Mouse (Mus musculus) lung, postnatal 36 days (tissue): ENCODE measurements around the gene Adamts14.

Experiments
- DNase-seq: peaks from one replicate; pipeline ENCODE4 v3.0.0; 2022; ENCODE audit warnings: mixed read lengths

Gene Adamts14

DNA sequence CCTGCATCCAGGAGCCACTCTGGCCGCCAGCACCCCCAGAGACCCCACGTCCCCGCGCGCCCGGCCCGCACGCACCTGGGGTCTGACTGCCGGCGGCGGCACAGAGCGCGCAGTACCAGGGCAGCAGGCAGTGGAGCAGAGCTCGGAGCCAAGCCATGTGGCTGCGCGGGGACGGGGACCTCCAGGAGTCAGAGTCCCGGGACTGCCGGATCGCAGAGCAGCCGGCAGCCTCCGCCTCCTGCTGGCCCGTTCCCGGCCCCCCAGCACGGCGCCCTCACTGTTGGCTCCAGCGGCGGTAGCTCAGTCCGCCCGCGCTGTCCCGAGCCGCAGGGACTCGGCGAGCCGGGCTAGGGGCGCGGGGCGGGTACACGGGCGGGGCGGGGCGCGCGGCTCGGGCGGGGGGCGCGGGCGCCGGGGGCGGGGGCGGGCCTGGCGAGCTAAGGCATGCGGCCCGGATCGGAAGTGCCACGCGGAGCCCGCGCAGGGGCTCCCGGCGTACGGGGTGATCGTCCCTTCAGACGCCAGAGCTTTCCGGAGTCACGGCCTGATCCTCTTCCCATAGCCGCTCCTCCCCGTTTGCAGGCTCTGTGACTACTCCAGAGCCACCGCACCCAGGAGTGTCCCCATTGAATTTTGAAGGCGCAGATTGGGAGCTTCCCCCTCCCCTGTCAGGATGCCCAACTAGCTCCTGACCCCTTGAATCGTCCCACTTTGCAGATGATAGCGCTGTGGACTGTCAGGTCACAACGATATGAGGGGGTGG is at the start of gene Adamts14:
Gene Adamts14 (minus strand): TSS at position 358 of the 763 bp plus-strand sequence.
- DNase-seq: no peak

DNA sequence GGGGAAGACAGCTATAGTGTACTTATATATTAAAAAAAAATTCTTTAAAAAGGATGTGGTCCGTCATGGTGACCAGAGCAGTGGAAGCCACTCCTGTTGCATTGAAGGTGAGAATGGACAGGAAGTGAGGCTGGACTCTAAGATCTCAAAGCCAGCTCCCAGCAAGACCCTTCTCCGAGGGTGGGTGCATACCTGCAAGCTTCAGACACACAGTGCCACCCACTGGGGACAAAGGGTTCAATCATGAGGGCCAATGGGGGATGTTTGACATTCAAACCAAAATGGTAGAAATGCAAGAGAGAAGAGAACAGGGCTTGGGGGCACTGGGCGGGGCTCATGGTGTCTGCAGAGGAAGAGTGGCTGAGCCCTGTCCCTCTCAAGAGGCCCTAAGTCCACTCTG is 45.3 kb upstream of the Adamts14 start:
- DNase-seq: no peak

DNA sequence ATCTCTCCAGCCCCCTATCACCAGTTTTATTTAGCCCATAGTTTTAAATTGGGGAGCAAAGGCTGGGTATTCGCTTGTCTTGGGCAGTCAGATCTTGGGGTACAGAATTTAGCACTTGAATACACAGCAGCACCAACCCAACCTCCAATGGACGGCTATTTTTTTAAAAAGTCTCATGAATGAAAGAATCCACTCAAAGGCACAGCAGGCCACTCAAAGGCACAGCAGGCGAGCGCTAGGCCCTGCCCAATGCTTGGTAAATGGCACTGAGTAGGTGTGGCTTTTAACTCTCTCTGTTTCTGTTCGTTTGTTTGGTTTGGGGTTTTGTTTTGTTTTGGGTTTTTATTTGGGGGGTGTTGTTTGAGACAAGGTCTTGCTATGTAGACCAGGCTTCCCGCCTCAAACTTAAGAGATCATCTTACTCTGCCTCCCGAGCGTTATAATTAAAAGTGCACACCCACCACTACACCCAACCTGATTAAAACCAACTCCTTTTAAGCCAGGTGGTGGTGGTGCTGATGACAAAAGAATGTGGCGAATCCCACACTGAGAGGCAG is 42.2 kb upstream of the Adamts14 start:
- no peak for DNase-seq

DNA sequence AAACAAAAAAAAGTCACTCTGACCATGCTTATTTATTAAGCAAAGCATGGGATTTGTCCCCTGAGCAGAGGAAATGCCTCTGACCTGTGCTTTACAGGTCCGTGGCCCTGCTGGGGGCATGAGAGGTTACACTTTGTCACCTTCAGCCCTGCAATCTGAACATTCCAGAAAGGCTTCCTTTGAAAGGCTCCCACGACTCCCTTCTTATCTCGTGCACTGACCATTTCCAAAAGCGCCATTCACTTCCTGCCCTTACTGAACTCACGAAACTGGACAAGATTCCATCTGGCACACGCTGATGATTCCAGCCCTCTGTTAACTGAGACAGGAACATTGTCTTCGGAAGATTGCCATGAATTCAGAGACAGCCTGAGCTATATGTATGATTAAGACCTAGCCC is 40.5 kb upstream of the Adamts14 start:
- DNase-seq: peak; percentile 33

DNA sequence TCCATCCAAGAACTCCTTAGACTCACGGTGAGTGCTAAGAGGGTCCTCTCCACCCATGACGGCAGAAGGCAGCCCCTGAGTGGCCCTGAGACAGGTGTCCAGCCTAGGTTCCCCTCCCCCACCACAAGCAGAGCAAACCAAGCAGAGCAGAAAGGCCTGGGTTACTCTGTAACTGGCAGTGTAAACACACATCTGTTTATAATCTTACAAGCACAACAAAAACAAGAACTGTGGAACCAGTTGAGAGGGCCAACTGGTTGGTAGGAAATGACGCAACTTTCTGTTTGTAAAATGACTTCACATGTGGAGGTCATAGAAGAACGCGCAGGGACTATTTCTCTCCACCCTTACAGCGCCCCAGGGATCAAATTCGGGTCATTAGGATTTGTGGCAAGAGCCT is 39.5 kb upstream of the Adamts14 start:
- peak; percentile 53 for DNase-seq

DNA sequence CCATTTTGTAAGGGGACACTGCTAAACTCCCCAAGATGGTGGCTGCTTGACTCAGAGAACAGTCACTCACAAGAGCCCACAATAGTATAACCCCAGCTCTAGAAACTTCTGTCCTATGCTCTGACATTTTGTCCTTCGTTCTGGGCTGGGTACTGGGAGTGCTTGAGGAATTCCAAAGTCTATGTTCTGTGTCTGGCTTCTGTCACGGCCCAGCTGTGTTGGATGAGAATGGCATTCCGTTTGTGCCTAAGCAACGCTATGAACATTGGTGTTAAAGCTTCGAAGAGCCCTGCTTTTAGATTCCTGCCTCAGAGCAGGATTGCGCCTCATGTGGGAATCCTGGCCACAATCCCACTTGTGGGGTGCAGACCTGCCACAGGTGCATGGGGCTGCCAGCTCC is 38.9 kb upstream of the Adamts14 start:
- peak; percentile 29 for DNase-seq

DNA sequence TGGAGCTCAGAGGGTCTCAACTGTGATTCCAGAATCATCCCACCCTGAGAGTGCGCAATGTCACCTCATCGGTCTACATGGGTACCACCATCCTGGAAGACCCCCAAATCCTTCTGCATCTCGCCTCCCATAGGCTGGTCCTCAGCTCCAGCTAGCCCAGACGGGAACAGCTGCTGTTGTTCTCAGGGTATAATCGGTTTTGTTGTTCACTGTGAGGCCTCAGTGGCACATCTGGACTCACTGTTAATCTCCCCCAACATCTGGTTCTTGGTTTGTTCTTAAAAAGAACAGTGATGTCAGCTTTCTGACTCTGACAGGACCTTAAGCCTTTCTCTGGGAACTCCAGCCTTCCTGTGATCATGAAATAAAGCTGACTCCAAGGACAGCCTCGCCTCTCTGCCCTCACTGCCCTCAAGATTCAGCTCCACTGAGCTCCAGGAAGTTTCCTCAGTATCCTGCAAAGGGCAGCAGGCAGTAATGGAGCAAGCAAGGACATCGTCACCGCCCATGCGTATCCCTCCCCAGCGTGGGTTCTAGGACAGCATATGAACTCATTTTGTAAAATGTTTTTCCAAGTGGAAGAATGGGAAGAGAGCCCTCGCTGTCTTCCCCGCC is 35.6 kb upstream of the Adamts14 start:
- DNase-seq: peak; percentile 26

DNA sequence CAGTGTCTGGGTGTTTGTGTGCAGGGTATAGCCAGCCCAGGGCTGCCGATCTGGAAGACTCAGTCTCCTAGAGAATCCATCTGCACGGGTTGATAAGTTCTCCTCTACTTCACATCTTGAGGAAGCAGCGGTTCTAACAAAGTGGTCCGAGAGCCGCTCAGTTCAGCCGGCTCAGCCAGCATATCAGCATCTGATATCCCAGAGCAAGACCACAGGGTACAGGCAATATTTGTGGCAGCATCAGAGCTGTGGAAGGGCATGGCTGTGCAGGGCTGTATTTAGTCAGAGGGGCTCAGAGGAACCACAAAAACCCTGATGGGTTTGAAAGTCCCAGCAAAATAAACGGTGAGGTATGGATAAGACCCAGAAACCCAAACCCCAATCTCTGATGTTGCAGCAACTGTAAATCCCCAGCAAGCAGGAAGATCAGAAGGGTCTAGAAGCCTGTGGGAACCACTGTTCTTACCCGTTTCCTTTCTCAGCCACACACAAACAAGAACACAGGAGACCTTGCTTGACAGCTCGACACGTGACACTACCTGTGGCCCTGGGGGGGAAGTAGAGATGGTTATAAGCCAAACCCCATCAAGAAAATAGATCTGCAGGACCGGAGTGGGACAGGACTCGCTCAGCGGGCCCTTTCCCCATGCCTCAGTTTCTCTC is 32.8 kb upstream of the Adamts14 start:
- no peak for DNase-seq

DNA sequence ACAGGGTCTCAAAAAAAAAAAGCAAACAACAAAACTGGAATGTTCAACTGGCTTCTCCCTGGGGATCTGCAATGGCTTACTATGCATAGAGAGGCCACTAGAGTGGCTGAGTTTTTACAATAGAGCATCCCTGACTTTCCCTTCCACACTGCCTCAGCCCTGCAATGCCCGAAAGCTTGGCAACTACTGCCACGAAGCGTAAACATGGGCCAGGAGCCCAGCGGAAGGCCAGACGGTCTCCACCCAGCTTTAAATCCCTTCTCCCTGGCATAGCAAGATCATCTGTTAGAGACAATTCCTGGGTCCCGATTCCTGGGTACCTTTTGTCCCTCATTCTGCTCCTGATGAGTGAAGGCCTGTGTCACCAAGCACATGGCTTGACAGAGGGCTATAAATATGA is 30.8 kb upstream of the Adamts14 start:
- peak; percentile 68 for DNase-seq

DNA sequence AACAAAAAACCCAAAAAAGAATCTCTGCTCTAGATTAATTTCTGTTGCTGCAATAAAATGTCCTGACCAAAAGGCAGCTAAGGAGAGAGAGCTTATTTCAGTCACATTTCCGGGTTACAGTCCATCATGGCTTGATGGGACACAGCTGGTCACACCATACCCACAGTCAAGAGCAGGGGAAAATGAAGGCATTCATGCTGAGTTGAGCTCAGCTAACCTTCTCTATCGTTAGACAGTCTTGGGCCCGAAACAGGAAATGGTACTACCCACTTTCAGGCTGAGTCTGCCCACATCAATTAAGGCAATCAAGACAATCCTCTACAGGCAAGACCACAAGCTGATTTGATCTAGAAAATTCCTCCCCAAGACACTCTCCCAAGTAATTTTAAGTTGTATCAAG is 27.8 kb upstream of the Adamts14 start:
- DNase-seq: peak; percentile 37

DNA sequence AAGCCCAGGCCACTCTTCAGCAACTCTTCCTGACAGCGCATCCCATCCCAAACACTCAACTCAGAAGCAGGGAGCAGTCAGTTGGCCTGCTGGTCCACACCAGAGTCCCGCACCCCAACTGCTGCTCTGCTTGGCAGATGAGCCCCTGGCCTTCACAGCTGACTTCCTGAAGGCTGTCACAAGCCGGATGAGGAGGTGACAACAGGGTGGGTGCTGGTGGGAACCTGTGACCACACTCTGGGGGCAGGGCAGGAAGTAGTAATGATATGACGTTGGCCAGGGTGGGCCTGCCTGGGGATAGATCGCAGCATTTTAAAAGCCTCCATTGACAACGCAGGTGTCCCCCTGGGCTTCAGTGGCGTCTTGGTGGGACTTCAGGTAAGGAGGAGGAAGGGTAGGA is 24.2 kb upstream of the Adamts14 start, which contains the start of gene Prf1:
Gene Prf1 (plus strand): TSS at position 357 of the 400 bp plus-strand sequence.
- DNase-seq: peak; percentile 31

DNA sequence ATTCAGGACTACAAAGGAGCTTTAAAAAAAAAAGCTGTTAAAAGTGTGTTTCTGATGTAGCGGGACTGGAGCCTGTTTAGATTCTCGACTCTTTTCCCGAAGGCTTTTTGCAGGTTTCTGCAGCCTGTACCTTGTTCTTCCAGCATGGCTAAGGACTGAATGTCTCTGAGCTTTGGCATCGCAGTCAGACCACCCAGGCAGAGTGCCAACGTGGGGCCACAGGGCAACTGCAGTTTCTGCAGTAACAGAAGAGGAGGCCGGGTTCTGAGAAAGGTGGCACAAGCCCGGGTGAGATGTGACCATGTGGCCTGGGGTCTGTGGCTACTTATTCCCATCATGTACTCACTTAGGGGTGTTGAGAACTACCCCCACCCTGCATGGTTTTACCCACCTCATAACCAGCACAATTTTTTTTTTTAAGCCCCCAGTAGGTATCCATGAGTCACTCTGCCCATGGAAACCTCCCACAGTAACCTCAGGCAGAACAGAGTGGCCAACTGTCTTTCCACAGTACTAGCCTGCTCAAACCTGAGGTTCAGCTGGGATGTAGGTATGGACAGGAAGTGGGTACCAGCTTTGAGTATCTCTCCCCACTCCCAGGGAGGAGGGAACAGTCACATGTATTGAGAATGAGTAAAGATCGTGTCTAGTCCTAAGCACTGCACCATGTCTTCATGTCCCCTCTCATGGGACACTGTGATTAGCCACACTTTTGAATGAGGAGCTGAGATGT is 23.6 kb upstream of the Adamts14 start:
- DNase-seq: no peak

DNA sequence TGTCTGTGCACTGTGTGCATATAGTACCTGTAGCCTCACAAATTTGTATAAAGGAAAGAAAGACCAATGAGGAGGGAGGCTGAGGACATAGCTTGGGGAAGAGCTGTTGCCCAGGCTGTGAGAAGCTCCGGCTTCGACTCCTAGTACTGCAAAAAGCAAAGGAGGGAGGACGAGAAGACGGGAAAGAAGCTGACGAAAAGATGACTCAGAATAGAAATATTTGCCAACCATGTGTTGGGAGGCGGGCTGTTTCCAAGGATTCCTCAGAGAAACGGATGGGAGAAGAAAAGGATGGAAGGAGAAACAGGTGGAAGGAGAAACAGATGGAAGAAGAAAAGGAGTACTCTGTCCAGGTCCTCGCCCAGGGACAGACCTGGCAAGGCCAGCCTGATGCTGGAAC is 21.0 kb upstream of the Adamts14 start:
- DNase-seq: no peak

DNA sequence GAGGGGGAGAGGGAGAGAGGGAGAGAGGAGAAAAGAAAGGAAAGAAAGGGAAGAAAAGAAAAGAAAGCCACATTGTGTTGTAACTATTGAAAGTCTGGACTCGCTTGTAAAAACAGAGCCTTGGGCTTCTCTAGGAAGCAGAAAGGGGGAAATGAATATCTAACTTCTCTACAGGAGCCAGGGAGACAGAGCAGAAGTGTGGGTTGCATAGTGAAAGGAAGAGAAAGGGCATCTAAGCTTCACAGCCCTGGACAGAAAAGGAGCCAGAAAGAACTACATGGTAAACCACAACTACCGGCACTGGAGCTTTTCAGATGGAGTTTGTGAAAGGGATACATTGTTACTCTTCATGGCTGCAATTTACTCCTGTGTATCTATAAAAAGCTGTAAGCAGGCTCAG is 17.2 kb upstream of the Adamts14 start:
- DNase-seq: no peak

DNA sequence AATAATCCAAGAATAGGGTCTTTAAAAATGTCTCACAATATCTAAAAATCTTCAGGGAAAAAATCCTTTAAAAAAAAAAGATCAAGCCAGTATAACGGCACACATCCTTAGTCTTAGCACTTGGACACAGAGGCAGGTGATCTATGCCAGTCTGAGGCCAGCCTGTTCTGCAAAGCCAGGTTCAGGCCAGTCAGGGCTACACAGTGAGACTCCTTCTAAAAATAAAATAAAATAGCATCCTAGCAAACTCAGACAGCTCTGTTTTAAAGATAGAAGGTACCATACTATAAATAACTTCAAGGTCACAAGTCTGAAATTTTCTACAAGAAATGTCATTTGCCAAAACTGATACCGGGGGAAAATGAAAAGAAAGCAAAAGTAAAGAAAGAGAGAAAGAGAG is 16.8 kb upstream of the Adamts14 start:
- DNase-seq: no peak

DNA sequence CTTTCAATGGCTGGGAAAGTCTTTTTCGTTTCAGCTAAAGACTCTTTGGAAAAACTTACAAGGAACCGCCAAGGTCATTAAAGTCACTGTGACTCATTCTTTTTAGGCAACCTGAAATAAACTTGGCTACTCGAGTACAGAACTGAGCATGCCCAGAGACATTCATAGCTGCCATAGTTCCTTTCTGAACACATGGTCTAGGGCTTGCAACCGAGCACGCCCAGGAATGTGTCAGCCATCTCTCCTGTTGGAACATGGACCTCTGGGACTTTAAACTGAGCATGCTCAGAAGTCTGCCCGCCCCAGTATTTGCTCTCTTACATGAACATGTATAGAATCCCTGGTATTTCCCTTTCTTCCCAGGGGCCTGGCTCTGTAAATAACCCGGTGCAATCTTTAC is 13.0 kb upstream of the Adamts14 start:
- peak; percentile 36 for DNase-seq

DNA sequence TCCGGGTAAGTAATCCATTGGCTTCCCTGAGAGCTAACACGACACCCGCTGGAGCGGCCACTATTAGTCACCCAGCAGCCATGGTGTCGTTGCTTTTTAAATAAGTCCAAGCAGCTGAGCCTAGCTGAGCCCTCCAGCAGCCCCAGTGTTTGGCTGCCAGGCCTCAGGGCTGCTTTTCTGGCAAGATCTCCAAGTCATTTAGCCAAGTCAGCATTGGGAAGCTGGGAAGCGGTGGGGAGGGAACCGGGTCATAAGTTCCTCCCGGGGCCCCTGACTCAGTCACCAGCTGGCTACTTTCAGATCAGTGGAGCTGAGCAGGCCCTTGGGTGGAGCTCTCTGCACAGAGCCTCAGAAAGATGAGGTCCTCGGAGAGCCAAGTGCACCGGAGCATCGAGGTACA is 12.0 kb upstream of the Adamts14 start:
- DNase-seq: peak; percentile 56

DNA sequence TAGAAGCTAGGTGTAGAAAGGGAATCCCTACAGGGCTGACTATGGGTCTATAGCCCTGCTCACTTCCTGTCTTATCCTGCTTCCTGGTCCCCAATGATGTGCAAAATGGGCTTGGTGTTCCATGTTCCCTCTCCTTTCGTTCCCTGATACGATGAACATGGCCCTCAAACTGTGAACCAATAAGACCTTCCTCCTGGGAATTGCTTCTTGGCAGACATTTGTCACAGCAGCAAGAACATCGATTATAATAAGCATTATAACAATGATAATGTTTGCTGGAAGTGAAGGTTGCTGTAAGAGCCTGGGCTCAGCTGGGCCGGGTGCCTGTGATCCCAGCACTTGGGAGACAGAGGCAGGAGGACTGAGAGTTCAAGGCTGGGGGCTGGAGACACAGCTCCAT is 11.1 kb upstream of the Adamts14 start:
- no peak for DNase-seq

DNA sequence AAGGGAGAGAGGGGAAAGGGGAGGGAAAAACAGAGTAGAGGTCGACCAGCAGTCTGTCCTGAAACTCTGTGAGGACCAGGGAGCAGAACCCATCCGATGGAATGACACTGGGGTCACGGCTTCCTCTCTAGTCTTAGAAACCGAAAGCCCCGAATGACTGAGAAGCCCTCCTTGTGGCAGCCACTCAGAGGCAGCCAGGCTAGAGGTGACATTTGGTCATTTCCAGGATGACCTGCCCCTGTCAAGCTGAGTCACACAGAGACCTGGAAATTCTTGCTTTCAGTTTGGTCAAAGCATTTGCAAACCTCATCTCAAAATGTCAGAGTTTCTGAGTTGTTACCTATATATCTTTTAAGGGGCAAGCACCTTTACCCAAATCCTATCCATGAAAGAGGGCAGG is 7.9 kb upstream of the Adamts14 start:
- DNase-seq: no peak

DNA sequence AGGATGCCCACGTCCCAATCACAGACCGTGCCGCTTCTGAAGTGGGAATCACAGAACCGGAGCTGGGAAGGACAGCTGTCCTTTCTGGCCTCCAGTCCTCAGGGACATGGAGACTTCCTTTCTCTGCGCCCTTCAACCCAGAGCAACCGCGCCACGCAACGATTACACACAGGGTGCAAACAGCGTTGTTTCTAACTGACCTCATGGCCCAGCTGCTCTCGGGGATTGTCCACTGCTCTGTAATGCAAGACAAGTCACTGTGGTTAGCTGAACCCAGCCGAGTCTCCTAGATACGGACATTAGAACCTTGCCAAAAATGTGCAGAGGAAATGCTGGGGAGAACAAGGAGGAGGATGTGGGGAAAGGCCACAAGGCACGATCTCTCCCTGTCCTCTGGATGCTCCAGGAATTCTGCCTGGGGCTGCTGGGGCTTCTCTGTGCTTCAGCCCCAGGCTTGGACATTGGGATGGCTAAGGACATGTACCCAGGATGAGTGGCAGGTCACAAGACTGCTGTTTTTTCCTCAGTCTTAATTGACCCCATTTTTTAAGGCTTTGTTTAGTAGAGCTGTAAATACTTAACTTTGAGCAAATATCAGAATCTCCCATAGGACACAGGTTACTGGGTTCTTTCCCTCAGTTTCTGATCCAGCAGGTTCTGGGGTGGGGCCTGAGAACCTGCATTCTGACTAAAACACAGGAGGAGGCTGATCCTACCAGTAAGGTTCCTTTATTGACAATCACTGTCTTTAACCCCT is 4.9 kb upstream of the Adamts14 start:
- peak; percentile 66 for DNase-seq

DNA sequence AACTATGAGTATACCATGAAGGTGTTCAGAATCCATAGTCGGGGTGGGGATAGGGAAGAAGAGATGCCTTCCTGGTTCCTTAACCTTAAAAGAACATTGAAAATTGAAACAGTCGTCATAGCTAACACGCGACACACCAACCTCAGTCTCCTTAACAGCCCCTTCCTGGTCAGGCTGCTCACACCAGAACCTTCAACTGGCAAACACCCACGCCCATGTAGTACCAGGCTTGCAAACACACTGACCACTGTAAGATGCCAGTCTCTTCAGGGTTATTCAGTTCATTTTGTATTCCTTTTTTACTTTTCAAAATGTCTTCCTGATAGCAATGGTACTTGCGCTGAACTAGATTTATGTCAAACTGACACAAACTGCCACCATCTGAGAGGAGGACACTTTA is 3.8 kb upstream of the Adamts14 start:
- DNase-seq: no peak

DNA sequence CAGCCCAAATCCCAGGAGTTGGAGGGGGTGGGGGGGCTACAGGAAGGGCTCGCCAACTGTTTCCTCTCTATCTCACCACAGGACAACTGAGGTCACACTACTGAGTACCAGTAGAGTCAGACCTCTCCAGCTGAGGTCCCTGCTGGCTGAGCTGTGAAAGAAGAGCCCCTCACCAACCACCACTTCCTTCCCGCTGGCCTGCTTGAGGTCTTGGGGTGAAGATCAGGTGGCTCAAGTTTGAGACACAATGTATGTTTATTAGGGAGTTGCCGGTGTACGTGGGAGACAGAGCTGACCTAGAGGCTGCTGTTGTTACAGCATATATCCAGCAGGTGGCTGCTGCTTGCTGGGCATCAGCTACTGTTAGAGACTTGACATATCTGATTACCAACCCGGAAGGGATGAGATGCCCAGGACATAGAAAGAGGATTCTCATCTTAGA is 2.5 kb upstream of the Adamts14 start:
- DNase-seq: peak; percentile 55
